Mouse (Mus musculus) fibroblast of lung, adult 2 months (primary cell): ENCODE results near the gene Mef2d.
"Not testable (repeated sequence)": the region's sequence is repeated elsewhere in the genome, so short reads cannot be mapped to it uniquely, and the experiment has no call there.

Experiments used
- DNase-seq: peaks from one replicate; pipeline ENCODE4 v3.0.0-alpha.2; 2011; ENCODE audit warnings: low read depth

Mef2d gene

DNA sequence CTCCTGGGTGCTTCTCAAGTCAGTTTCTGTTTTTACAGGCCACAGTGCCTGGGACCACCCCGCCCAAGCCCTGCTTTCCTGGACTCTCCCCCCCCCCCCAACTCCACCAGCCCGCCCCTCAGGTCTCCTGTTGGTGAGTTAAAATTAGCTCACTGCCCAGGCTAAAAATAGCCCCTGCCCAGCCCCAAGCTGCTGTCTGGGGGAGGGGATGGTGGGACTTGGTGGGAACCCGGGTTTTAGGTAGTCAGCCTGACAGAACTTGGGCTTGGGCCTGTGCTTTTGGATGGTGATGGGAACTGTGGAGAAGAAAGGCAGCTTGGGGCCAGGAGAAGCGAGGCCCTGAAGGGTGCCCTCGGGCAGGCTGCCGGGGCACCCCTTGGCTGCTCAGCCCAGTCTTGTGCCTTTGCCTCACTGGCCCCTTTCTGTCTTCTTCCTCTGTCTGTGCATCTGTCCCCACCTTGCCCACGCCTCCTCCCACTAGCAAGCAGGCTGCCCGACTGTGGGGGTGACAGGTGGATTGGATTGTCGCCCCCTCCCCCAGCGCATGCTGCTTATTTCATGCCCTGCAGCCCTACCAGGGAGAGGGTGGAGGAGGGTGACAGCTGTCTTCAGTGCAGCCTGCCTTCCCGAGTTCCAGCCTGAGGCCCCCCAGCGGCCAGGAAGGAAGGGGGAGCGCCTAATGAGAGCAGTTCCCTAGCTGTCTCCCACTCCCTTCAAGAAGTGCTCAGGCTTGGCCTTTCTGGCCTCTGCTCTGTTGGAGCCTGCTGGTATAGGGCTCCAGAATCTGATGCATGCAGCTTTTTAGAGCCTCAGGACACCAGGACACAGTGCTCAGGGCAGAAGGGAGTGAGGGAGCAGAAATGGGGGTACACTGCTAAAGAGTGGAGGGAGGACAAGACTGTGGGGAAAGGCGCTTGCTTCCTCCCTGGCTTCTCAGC is 8.2 kb downstream of the Mef2d start:
- DNase-seq: no peak

DNA sequence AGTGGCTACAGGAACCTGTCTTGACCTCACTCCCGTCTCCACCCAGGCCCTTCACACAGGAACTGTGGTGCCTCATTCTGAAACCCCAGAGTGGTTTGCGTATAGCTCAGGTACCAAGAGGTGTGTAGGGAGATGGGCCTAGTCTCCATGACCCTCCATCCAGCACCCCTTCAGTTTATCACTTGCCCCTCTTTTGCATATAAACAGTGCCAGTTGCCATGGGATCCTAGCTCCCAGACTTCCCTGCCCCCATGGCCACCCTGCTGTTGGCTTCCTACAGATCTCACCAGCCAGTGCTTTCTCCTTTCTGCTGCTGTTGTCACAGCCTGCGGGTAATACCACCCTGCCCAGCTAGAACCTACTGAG is 8.8 kb downstream of the Mef2d start:
- DNase-seq: no peak

DNA sequence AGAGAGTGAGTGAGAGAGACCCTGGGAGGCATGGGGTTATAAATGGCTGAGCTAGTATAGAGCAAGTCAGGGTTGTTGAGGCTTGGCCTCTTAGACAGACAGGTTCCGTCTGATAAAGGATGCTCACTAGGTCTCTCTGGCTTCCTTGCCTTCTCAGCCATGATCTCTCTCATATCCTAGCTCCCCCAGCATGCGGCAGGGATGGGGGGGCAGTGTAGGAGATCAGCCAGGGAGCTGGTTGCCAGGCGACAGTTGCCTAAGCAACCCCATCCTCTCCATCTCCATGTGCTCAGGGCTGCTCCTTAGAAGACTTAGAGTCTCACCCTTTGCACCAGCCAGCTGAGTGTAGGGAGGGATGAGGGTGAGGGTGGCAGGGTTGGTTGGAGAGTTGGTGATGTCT is 9.9 kb downstream of the Mef2d start:
- no peak for DNase-seq

DNA sequence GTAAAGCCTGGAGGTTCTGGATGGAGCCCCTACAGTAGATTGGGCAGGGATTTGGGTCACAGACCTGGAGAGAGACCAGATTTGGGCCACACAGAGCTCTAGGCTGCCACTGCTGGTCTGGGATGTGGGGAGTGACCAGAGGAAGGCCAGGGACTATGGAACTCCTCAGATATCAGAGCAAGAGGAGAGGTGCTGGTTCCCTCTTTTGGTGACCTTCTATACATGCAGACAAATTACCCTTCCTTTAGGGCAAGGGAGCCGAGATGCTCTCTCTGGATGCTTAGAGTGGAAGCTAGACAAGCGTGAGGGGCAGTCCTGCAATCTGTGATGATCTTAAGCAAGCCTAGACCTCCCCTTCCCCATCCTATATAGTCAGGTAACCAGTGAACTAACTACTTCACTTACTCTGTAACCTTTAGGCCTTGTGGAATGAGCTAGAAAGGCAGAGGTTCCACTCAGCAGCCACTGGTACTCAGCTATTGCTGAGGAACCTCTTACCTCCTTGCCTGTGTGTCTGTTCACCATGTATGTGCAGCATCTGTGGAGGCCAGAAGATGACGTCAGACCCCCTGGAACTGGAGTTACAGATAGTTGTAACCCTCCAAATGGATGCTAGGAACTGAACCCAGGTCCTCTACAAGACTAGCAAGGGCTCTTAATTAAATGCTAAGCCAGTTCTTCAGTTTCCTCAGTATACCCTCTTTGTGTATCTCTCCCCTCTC is 11.3 kb downstream of the Mef2d start:
- no peak for DNase-seq

DNA sequence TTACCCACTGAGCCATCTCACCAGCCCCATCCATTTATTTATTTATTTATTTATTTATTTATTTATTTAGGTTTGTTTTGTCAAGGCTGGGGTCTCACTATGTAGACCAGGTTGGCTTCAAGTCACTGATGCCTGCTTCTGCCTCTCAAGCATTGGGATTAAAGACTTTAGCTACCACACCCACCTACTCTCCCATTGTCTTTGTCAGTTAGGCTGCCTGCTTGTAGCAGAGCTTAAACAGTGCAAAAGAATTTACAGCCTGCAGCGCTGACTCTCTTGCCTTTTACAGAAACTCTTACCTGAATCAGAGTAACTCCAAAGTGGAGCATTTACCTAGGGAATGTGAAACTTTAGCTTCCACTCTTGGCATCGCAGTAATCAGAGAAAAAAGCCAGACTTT is 12.1 kb downstream of the Mef2d start:
- no peak for DNase-seq

DNA sequence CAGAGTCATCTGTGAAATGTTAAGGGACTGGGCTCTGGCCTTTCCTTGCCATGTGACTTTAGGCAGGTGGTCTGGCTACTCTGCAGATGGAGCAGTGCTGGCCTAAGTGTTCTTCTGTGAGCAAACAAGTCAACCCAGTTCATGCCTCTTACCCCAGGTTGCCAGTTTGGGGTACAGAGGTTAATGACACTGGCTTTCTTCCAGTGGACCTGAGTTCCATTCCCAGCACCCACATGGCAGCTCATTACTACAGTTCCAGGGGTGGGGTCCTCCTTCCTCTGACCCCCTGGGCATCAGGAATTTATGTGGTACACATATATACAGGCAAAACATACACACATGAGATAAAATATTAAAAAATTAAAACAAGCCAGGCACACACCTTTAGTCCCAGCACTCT is 14.6 kb downstream of the Mef2d start:
- no peak for DNase-seq

DNA sequence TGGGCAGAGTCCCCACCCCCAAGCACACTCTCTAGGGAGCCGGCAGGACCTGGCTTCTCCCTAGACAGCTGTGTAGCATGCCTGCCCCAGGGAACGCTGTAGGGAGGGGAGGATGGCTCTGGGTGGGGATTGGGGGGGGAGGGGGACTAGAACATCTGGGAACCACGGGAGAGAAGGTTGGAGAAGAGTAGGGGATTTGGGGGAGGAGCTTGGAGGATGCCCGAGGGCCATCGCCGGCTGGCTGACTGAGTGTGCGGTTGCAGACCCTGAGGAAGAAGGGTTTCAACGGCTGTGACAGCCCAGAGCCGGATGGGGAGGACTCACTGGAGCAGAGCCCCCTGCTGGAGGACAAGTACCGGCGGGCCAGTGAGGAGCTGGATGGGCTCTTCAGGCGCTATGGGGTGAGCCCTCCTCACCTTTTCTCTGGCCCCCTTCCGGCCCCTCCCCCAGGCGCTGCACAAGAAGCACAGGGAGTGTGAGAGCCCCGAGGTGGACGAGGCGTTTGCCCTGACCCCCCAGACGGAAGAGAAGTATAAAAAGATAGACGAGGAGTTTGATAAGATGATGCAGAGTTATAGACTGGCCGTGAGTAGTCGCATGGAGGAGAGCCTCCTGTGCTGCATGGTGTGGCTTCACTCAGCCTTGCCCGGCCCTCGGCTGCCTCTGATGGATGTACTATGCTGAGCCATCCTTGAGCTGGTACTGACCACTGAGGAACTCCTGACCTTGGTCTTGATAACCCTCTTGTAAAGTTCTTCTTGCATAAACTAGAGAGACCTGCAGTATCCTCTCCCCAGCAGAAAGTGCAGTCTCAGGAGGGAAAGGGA is 15.8 kb downstream of the Mef2d start:
- DNase-seq: no peak

DNA sequence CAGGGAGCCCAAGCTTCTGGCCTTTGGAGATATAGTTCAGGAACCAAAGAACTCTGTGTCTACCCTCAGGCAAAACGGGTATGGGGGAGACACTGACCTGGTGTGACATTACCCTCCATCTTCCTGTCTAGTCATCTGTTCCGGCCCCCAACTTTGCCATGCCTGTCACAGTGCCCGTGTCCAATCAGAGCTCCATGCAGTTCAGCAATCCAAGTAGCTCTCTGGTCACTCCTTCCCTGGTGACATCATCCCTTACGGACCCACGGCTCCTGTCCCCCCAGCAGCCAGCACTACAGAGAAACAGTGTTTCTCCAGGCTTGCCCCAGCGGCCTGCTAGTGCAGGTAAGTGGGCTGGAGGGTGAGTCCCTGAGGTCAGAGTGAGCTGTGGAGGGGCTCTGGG is 16.8 kb downstream of the Mef2d start:
- DNase-seq: no peak

DNA sequence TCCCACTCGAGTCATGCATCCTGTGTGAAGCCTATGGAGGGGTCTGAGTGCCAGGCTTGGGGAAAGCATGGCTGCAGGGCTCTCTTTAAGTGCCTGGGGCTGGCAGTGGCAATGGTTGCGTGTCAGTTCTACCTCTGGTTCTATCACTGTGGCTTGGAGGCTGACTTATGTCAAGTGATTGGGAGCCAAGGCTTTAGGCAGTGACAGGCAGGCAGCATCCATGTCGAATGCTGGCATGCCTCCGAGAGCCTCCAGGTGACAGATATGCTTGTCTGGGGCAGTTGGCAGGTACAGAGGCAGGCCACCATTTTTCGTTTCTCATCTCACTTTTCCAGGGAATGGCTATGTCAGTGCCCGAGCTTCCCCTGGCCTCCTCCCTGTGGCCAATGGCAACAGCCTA is 18.7 kb downstream of the Mef2d start:
- DNase-seq: no peak

DNA sequence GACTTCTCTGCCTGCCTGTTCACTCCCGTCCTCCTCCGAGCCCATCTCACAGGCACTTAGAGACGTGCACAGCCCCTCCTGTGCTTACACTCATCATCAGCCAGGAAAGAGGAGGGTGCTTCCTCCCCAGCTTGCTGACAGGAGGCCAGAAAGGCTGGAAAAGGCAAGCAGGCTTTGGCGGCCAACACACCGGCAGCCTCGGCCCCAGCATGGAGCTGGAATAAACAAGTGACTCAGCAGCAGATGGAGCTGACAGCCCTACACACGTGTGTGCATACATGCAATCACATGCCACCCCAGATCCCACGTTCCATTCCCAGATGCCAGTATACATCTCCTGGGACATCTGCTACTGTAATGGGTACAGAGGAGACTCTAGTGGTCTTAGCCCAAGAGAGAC is 20.1 kb downstream of the Mef2d start:
- DNase-seq: peak; percentile 68

DNA sequence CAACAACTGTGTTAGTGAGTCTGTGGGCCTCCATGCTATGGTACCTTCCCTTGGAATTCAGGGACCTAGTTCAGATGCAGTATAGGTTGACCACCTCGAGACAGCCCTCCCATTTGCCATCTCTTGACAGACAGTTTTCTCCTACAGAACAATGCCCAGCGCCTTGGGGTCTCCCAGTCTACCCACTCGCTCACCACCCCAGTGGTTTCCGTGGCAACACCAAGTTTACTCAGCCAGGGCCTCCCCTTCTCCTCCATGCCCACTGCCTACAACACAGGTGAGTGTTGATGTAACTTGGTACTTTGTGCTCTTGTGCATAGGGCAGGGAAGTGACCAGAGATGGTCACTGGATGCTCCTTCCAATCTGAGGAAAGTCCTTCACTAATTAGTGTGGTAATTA is 20.6 kb downstream of the Mef2d start:
- no peak for DNase-seq

DNA sequence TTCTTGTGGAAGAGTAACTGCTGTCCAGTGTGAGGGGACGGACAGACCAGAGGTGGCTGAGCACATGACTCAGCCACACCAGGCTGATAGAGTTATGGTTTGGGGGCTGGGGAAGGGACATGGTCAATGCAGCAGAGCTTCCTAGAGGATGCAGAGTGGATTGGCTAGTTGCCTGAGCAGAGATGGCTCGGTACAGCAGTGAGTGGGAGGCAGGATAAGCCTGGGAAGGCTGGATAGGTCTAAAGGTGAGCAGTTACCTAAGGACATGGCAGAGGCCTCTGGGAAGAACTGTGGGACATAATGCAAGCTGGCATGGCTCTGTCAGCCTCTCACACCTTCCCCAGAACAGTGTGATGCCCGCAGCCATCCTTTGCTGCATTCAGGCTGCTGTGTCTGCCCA is 21.7 kb downstream of the Mef2d start:
- DNase-seq: no peak

DNA sequence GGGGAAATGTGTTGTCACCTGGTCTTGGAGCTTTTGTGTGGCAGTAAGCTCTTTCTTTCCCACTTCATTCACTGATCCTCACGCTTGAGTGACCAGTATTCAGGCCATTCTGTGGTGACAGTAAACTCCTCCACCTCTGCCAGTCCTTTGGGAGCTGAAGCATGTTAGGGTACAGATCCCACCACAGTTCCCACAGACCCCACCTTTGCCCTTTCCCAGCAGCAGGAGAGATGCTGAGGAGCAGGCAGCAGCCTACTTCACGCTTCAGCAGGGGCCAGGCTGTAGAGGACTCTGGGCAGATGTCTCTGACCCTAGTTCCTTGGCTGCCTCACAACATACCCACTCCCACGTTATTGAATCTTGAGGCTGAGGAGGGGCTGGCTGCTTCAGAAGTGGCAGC is 22.1 kb downstream of the Mef2d start:
- no peak for DNase-seq

DNA sequence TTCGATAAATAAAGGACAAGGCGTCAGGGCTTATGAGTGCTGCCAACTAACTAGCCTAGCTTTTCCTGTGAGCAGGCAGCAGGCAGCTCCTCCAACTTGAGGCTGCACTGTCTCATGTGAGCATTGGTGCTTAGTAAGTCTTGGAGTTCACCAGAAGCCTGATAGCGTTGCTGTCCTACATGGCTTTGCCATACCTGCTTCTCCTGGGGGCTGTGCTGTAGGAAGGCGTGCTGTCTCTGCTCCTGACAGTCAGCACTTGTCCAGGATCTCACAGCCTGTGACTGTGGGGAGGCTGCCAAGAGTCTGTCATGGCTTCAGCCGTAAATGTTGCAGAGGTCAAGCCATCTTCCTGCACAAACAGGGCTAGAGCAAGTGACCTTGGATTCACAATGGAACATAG is 23.9 kb downstream of the Mef2d start:
- no peak for DNase-seq

DNA sequence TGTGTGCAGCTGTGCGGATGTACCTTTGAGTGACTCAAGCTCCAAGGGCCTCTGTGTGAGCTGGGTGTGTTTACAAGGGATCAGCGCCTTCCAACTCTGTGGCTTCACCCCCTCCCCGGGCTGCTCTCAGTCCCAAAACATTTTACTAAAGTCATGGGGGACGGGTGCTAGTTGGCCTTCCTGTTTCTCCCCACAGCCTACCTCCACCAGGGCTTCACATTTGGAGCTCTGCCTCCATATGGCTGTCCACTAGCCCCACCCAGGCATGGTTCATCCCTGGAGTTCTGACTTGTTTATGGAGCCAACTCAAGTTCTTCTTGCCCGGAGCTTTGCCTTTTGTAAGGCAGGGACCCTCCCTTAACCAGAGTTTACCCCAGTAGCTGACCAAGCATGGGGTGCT is 28.2 kb downstream of the Mef2d start:
- DNase-seq: no peak

DNA sequence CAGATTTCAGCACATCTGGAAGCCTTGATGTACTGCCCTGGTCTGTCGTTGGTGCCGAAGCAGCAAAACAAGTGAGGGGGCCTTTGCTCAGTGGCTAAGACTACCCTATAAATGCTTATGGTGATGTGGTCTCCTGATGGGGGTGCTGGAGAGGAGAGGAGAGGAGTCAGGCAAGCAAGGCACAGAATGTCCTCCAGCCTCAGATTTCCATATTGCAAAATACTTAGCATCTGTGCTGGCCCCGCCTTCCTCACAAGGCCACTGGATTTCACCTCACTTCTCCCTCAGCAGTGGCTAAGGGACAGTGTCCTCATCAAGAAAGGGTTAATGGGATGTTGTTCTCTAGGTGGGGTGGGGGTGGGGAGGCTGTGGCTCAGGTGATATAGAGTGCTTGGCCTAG is 30.3 kb downstream of the Mef2d start:
- no peak for DNase-seq

DNA sequence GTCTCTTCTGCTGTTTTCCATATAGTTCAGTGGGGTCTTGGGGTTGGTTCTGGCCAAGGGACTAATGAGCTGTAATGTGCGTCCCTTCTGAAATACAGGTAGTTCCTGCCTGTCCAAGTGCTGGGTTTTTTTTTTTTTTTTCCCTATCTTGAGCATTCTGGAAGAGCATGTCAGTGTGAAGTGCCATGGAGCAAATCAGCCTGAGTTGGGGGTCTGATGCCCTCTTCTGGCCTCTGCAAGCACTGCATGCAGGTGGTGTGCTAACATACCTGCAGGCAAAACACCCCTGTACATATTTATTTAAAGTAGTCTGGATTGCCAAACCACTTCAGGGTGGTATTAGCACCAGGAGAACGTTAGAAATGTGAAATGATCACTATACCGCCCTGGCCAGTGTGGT is 31.2 kb downstream of the Mef2d start:
- DNase-seq: no peak

DNA sequence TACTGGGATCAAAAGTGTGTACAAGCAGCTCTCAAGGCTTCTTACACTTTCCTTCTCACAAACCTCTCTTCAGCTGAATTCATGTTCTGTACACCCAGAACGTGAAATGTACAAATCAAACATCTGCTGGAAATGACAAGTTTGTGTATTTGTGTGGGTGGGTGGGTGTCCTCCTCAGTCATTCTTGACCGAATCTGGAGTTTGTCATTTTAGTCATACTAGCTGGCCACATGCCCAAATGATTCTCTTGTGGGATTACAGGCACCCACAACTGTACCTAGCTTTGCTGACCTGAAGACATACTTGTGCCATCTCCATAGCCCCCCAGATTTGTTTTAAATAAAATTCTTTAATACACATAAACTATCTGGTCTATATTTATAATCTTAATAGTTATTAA is 32.7 kb downstream of the Mef2d start:
- no peak for DNase-seq

DNA sequence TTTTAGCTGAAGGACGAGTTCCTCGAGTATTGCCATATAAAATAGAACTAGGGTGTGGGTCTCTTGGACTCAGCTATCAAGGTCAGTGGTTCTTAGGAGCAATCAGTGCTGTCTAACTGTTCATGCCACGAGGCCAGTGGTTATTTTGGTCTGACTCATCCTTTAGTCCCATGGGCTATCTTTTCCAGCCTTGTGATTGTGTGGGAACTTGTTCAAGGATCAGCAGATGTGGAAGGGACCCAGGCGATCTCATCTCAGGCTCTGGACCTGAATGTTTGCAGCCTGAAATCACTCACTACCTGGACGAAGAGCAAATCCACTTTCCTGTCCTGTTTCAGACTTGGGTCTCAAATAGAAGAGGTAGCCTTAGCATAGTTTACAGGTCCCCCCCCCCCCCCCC is 34.9 kb downstream of the Mef2d start:
- DNase-seq: peak; percentile 81

DNA sequence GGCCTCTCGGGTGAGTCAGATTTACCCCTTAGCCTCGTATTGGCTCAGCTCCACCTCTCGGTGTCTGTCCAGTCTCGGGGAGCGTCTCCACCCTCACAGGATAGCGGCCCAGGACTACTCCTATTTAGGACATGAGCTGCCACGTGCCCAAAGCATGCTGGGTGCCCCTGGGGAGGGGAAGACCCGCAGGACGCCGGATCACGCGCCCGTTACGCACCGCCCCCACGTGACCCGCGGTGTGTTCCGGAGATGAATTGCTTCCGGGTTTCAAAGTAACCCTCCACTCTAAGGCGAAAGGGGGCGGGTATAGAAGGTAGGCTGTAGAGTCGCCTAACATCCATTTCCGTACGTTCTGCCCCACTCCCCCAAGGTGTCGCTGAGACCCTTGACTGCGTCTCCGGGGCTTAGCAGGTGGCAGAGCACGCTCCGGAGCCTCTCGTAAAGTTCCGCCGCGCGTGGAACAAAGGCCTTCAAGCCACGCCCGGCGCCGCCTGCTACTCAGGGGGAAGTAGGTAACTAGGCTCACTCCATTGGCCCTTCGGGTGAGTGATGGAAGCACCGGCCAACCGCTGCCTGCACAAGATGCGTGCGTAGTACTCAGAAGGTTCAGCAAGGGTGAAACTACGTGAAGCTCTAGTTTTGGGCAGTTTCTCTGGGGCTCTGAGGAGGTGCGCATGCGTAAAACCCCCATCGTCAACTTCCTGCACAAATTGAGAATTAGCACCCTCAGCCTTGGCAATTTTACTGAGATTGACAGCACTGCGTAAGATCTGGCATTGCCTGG is 35.6 kb downstream of the Mef2d start:
- peak; percentile 99 for DNase-seq

DNA sequence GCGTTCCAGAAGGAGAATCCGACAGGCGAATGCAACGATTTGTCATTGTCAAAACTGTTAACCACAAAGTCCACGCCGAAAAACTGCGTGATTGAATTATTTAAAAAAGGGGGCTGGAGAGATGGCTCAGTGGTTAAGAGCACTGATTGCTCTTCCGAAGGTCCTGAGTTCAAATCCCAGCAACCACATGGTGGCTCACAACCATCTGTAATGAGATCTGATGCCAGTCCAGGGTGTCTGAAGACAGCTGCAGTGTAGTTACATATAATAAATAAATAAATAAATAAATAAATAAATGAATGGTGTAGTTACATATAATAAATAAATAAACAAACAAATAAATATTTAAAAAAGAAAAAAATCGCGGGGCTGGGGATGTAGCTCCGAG is 36.2 kb downstream of the Mef2d start:
- not testable (repeated sequence) for DNase-seq

DNA sequence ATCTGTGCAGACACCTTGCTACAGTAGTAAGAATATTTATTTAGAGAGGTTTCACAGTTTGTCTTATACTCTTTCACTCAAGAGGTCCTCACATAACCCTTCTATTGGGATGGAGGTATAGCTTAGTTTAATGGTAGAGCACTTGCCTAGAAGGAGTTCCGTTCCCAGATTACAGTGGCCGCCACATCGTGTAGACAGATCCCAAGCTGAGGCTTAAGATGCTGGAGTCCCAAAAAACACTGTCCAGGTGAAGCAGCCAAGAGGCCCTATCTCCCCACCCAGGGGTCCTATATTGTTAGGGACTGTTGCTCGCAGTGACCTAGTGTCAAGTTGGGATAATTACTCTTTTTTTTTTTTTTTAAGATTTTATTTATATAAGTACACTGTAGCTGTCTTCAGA is 36.8 kb downstream of the Mef2d start:
- DNase-seq: no peak
